Mouse (Mus musculus): ENCODE measurements around the gene Dapk1. TPM values are rescaled to one million over a fixed set of nuclear protein-coding genes. Genes with fewer than 3 reads are reported as not detected.

Dapk1 gene
- polyA plus RNA-seq, 1 experiment from 2014 or later = 10.1 TPM

GRCm38 (mm10) chr13:60671235-60671634 is 69.5 kb downstream of the Dapk1 start:
- WGBS (ENCODE audit: insufficient replicate concordance) = 72% methylated on average over 10 of the region's 10 CpGs
- TF ChIP-seq EP300 (IDR thresholded peaks at IDR 0.05; ENCODE audit: low read depth) = no peak
- no peak overlapping the region for H3K9ac ChIP-seq (replicated peaks)
- DNase-seq (no peak), ATAC-seq (no peak)
- H3K4me2 ChIP-seq (ENCODE audit: low read depth, low read length) = 0 out of 2 replicates have a peak overlapping the region, but pooled peaks have one; percentile 42
- H3K27ac ChIP-seq (ENCODE audit: low read depth) = peak overlapping the region; percentile 69
- peaks cover 58% of the 10 kb centered on the region for H3K4me1 ChIP-seq (ENCODE audit: insufficient read depth)
- H3K27me3 ChIP-seq (ENCODE audit: insufficient read depth, low read length) = no peaks in the 10 kb centered on the region
- H3K9me3 ChIP-seq (ENCODE audit: low read length) = no peaks in the 10 kb centered on the region
- H3K36me3 ChIP-seq (replicated peaks; ENCODE audit: insufficient read depth, low read length) = no peaks in the 10 kb centered on the region
- no peak overlapping the region for H3K4me3 ChIP-seq (ENCODE audit: low read depth, low read length)

DNA sequence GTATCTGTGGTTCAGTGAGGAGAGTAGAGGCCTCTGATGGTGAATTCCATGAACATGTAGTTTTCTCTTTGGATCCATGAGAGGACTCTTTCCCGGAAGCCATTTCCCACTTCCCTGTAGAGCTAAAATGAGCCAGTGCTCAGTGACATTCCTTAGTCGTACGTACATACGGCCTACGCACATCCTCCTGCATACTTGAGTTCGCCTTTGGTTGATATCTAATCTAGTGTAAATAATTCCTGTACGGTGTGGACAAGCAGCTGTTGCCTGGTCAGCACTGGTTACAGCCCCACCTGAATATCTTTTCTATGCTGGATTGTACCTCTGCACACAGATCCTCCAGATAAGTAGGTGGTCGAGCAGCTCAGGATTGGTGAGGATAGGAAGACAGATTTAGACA is 70.5 kb downstream of the Dapk1 start:
- H3K9me3 ChIP-seq (ENCODE audit: low read length) = no peaks in the 10 kb centered on the region
- WGBS (ENCODE audit: insufficient replicate concordance) = 47% methylated on average over 8 of the region's 8 CpGs
- peak overlapping the region; percentile 69 for H3K27ac ChIP-seq (ENCODE audit: low read depth)
- H3K27me3 ChIP-seq (ENCODE audit: insufficient read depth, low read length) = no peaks in the 10 kb centered on the region
- no peaks in the 10 kb centered on the region for H3K36me3 ChIP-seq (replicated peaks; ENCODE audit: insufficient read depth, low read length)
- peaks cover 54% of the 10 kb centered on the region for H3K4me1 ChIP-seq (ENCODE audit: insufficient read depth)
- H3K4me2 ChIP-seq (ENCODE audit: low read depth, low read length) = 0 out of 2 replicates have a peak overlapping the region, but pooled peaks have one; percentile 60
- ATAC-seq = peak; percentile 33; the same call in 1 of the 2 replicates
- H3K4me3 ChIP-seq (ENCODE audit: low read depth, low read length) = no peak overlapping the region
- DNase-seq = no peak
- TF ChIP-seq EP300 (IDR thresholded peaks at IDR 0.05; ENCODE audit: low read depth) (no peak), CTCF (IDR thresholded peaks at IDR 0.05; ENCODE audit: low read depth) (no peak)
- no peak overlapping the region for H3K9ac ChIP-seq (replicated peaks)

DNA sequence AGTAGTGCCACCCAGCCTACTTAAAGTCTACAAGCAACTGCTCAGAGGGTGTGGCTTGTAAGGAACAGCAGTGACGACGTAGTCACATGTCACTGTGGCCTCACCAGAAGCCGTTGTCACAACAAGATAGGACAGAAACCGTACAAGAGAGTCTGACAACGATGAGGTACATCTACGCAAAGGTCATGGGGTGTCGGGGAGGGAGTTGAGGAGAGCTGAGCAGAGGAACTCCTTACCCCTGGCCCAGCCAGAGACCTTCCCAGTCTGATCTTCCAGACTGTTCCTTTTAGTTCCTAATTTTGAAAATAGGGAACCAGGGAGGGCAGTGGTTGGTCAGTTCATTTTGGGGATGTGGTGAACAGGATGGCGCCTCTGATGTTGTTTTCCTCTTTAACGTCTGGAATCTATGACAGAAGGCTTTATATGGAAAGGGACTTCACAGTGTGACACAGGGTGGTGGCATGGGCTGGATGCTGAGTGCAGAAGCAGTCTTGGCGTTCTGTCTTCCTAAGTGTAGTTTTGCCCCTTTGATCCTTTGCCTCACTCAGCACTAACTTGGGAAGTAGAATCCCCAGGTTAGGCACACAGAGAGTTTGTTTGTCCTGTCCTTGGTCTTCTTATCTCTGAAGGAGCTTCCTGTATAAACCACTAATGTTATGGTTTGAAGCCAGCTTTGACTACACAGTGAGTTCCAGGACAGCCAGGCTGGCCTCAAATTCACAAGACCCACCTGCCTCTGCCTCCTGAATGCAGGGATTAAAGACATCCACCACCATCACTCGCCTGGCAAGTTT is 71.3 kb downstream of the Dapk1 start:
- Histone ChIP-seq H3K4me2 (ENCODE audit: low read depth, low read length) (peak overlapping the region; percentile 60), H3K9ac (replicated peaks) (no peak overlapping the region), H3K4me1 (ENCODE audit: insufficient read depth) (peaks cover 50% of the 10 kb centered on the region), H3K4me3 (ENCODE audit: low read depth, low read length) (peak overlapping the region; percentile 12; the same call in 1 of the 2 replicates), H3K27ac (ENCODE audit: low read depth) (peak overlapping the region; percentile 69), H3K27me3 (ENCODE audit: insufficient read depth, low read length) (no peaks in the 10 kb centered on the region), H3K9me3 (ENCODE audit: low read length) (no peaks in the 10 kb centered on the region), H3K36me3 (replicated peaks; ENCODE audit: insufficient read depth, low read length) (no peaks in the 10 kb centered on the region)
- ATAC-seq = peak; percentile 78
- peak; percentile 42 for DNase-seq
- TF ChIP-seq CTCF (IDR thresholded peaks at IDR 0.05; ENCODE audit: low read depth) (no peak), EP300 (IDR thresholded peaks at IDR 0.05; ENCODE audit: low read depth) (peak; percentile 53; the same call in 1 of the 2 replicates)
- 26% methylated on average over 11 of the region's 11 CpGs for WGBS (ENCODE audit: insufficient replicate concordance)

GRCm38 (mm10) chr13:60674301-60674700 is 72.6 kb downstream of the Dapk1 start:
- Histone ChIP-seq H3K9ac (replicated peaks) (no peak overlapping the region), H3K4me1 (ENCODE audit: insufficient read depth) (peaks cover 47% of the 10 kb centered on the region), H3K9me3 (ENCODE audit: low read length) (no peaks in the 10 kb centered on the region), H3K4me3 (ENCODE audit: low read depth, low read length) (no peak overlapping the region), H3K27me3 (ENCODE audit: insufficient read depth, low read length) (no peaks in the 10 kb centered on the region), H3K36me3 (replicated peaks; ENCODE audit: insufficient read depth, low read length) (no peaks in the 10 kb centered on the region), H3K27ac (ENCODE audit: low read depth) (peak overlapping the region; percentile 69), H3K4me2 (ENCODE audit: low read depth, low read length) (no peak overlapping the region)
- no peak for ATAC-seq
- 2% methylated on average over 2 of the region's 2 CpGs for WGBS (ENCODE audit: insufficient replicate concordance)
- no peak for TF ChIP-seq EP300 (IDR thresholded peaks at IDR 0.05; ENCODE audit: low read depth)
- DNase-seq = no peak

- DNase-seq = no peak
- no peaks in the 10 kb centered on the region for H3K36me3 ChIP-seq (replicated peaks; ENCODE audit: insufficient read depth, low read length)
- peak; percentile 5 for ATAC-seq
- H3K4me2 ChIP-seq (ENCODE audit: low read depth, low read length) = no peak overlapping the region
- H3K4me1 ChIP-seq (ENCODE audit: insufficient read depth) = peaks cover 45% of the 10 kb centered on the region
- no peak overlapping the region for H3K9ac ChIP-seq (replicated peaks)
- H3K4me3 ChIP-seq (ENCODE audit: low read depth, low read length) = no peak overlapping the region
- WGBS (ENCODE audit: insufficient replicate concordance) = 43% methylated on average over 9 of the region's 9 CpGs
- peak overlapping the region; percentile 69 for H3K27ac ChIP-seq (ENCODE audit: low read depth)
- no peaks in the 10 kb centered on the region for H3K9me3 ChIP-seq (ENCODE audit: low read length)
- H3K27me3 ChIP-seq (ENCODE audit: insufficient read depth, low read length) = no peaks in the 10 kb centered on the region
- TF ChIP-seq EP300 (IDR thresholded peaks at IDR 0.05; ENCODE audit: low read depth) = no peak
- no peak for TF ChIP-seq CTCF (IDR thresholded peaks at IDR 0.05; ENCODE audit: low read depth)
Measured at GRCm38 (mm10) chr13:60674911-60675310, 73.2 kb downstream of the Dapk1 start.

DNA sequence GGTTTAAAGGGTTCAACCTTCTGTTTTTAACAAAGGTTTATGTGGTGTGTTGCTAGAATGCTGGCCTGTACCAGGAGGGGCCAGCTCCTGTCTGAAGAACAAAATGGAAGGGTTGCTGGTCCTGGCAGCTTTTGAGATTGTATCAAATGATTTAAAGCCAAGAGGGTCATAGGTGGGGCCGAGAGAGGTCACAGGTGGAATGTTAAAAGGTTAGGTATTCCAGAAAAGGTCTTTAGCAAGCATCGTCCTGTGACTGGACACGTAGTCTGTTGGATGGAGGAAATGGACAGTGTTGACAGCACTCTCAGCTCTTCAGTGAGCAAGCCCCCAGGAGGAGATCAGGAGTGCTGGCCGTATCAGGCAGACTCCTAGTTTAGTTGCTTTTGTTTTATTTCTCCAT is 73.7 kb downstream of the Dapk1 start:
- ATAC-seq (no peak), DNase-seq (no peak)
- peak overlapping the region; percentile 69 for H3K27ac ChIP-seq (ENCODE audit: low read depth)
- no peak overlapping the region for H3K4me3 ChIP-seq (ENCODE audit: low read depth, low read length)
- H3K4me1 ChIP-seq (ENCODE audit: insufficient read depth) = peaks cover 42% of the 10 kb centered on the region
- no peak overlapping the region for H3K4me2 ChIP-seq (ENCODE audit: low read depth, low read length)
- no peaks in the 10 kb centered on the region for H3K9me3 ChIP-seq (ENCODE audit: low read length)
- no peak overlapping the region for H3K9ac ChIP-seq (replicated peaks)
- 52% methylated on average over 4 of the region's 4 CpGs for WGBS (ENCODE audit: insufficient replicate concordance)
- TF ChIP-seq EP300 (IDR thresholded peaks at IDR 0.05; ENCODE audit: low read depth) (no peak), CTCF (IDR thresholded peaks at IDR 0.05; ENCODE audit: low read depth) (no peak)
- no peaks in the 10 kb centered on the region for H3K36me3 ChIP-seq (replicated peaks; ENCODE audit: insufficient read depth, low read length)
- H3K27me3 ChIP-seq (ENCODE audit: insufficient read depth, low read length) = no peaks in the 10 kb centered on the region
